Mouse (Mus musculus): ENCODE results near the gene Trip6. TPM values are rescaled to one million over a fixed set of nuclear protein-coding genes. Genes with fewer than 3 reads are reported as not detected.

The Trip6 gene
- polyA plus RNA-seq, 1 experiment: 46.2 TPM

GRCm38 (mm10) chr5:137301253-137301652 is 13.0 kb downstream of the Trip6 start:
- Histone ChIP-seq H3ac (ENCODE audit: control insufficient read depth, insufficient read length) (no peak overlapping the region), H3K79me2 (ENCODE audit: control insufficient read depth, insufficient read depth) (peaks cover 35% of the 10 kb centered on the region), H3K4me2 (ENCODE audit: low read depth) (no peak overlapping the region), H3K4me3 (no peak overlapping the region), H3K27me3 (ENCODE audit: control insufficient read depth, insufficient read depth, insufficient read length) (no peaks in the 10 kb centered on the region), H3K36me3 (ENCODE audit: control insufficient read depth, insufficient read depth) (peaks cover 44% of the 10 kb centered on the region)
- TF ChIP-seq POLR2AphosphoS2 (IDR thresholded peaks at IDR 0.05; ENCODE audit: insufficient read length, low read depth) (no peak), TCF12 (IDR thresholded peaks at IDR 0.05; ENCODE audit: insufficient read depth, poor library complexity, severe bottlenecking) (no peak), USF1 (IDR thresholded peaks at IDR 0.05; ENCODE audit: low read depth) (no peak), POLR2A (IDR thresholded peaks at IDR 0.05; ENCODE audit: insufficient read length, low read depth) (no peak), REST (IDR thresholded peaks at IDR 0.05; ENCODE audit: insufficient read depth, insufficient read length) (no peak), SRF (IDR thresholded peaks at IDR 0.05; ENCODE audit: control insufficient read depth, insufficient read length, low read depth) (no peak), CEBPB (IDR thresholded peaks at IDR 0.05; ENCODE audit: insufficient read depth, poor library complexity, severe bottlenecking) (no peak), MYOG (IDR thresholded peaks at IDR 0.05; ENCODE audit: control insufficient read depth in 1 of 3, insufficient read depth in 1 of 3, insufficient read length in 2 of 3, low read depth in 2 of 3) (no peak), TCF3 (IDR thresholded peaks at IDR 0.05; ENCODE audit: insufficient read length, low read depth) (no peak), MAX (IDR thresholded peaks at IDR 0.05; ENCODE audit: low read depth) (no peak), MYOD1 (IDR thresholded peaks at IDR 0.05; ENCODE audit: control insufficient read depth in 1 of 3, insufficient read length in 2 of 3, low read depth in 2 of 3) (no peak), E2F4 (IDR thresholded peaks at IDR 0.05; ENCODE audit: insufficient read depth) (no peak)

- no peak for TF ChIP-seq POLR2A (IDR thresholded peaks at IDR 0.05; ENCODE audit: insufficient read length, low read depth)
- TF ChIP-seq TCF3 (IDR thresholded peaks at IDR 0.05; ENCODE audit: insufficient read length, low read depth): no peak
- TF ChIP-seq CEBPB (IDR thresholded peaks at IDR 0.05; ENCODE audit: insufficient read depth, poor library complexity, severe bottlenecking): no peak
- no peak for TF ChIP-seq MYOG (IDR thresholded peaks at IDR 0.05; ENCODE audit: control insufficient read depth in 1 of 3, insufficient read depth in 1 of 3, insufficient read length in 2 of 3, low read depth in 2 of 3)
- TF ChIP-seq POLR2AphosphoS2 (IDR thresholded peaks at IDR 0.05; ENCODE audit: insufficient read length, low read depth): no peak
- no peak for TF ChIP-seq MYOD1 (IDR thresholded peaks at IDR 0.05; ENCODE audit: control insufficient read depth in 1 of 3, insufficient read length in 2 of 3, low read depth in 2 of 3)
- TF ChIP-seq SRF (IDR thresholded peaks at IDR 0.05; ENCODE audit: control insufficient read depth, insufficient read length, low read depth): no peak
- TF ChIP-seq REST (IDR thresholded peaks at IDR 0.05; ENCODE audit: insufficient read depth, insufficient read length): no peak
- no peak for TF ChIP-seq E2F4 (IDR thresholded peaks at IDR 0.05; ENCODE audit: insufficient read depth)
- no peak for TF ChIP-seq USF1 (IDR thresholded peaks at IDR 0.05; ENCODE audit: low read depth)
- TF ChIP-seq MAX (IDR thresholded peaks at IDR 0.05; ENCODE audit: low read depth): no peak
- TF ChIP-seq TCF12 (IDR thresholded peaks at IDR 0.05; ENCODE audit: insufficient read depth, poor library complexity, severe bottlenecking): no peak
- Histone ChIP-seq H3K36me3 (ENCODE audit: control insufficient read depth, insufficient read depth) (peaks cover 48% of the 10 kb centered on the region), H3K4me2 (ENCODE audit: low read depth) (no peak overlapping the region), H3K27me3 (ENCODE audit: control insufficient read depth, insufficient read depth, insufficient read length) (no peaks in the 10 kb centered on the region), H3K79me2 (ENCODE audit: control insufficient read depth, insufficient read depth) (peaks cover 20% of the 10 kb centered on the region), H3ac (ENCODE audit: control insufficient read depth, insufficient read length) (no peak overlapping the region), H3K4me3 (no peak overlapping the region)
Observed at GRCm38 (mm10) chr5:137299240-137299639, 15.0 kb downstream of the Trip6 start.

- TF ChIP-seq POLR2AphosphoS2 (IDR thresholded peaks at IDR 0.05; ENCODE audit: insufficient read length, low read depth) (no peak), MYOD1 (IDR thresholded peaks at IDR 0.05; ENCODE audit: control insufficient read depth in 1 of 3, insufficient read length in 2 of 3, low read depth in 2 of 3) (no peak), MAX (IDR thresholded peaks at IDR 0.05; ENCODE audit: low read depth) (no peak), E2F4 (IDR thresholded peaks at IDR 0.05; ENCODE audit: insufficient read depth) (no peak), TCF12 (IDR thresholded peaks at IDR 0.05; ENCODE audit: insufficient read depth, poor library complexity, severe bottlenecking) (no peak), REST (IDR thresholded peaks at IDR 0.05; ENCODE audit: insufficient read depth, insufficient read length) (no peak)
- H3K4me3 ChIP-seq: no peak overlapping the region
- no peaks in the 10 kb centered on the region for H3K27me3 ChIP-seq (ENCODE audit: control insufficient read depth, insufficient read depth, insufficient read length)
- no peaks in the 10 kb centered on the region for H3K79me2 ChIP-seq (ENCODE audit: control insufficient read depth, insufficient read depth)
- H3ac ChIP-seq (ENCODE audit: control insufficient read depth, insufficient read length): no peak overlapping the region
- no peak overlapping the region for H3K4me2 ChIP-seq (ENCODE audit: low read depth)
- peaks cover 39% of the 10 kb centered on the region for H3K36me3 ChIP-seq (ENCODE audit: control insufficient read depth, insufficient read depth)
Observed at GRCm38 (mm10) chr5:137297126-137297525, 17.1 kb downstream of the Trip6 start.

- Histone ChIP-seq H3K36me3 (ENCODE audit: control insufficient read depth, insufficient read depth) (peaks cover 38% of the 10 kb centered on the region), H3ac (ENCODE audit: control insufficient read depth, insufficient read length) (no peak overlapping the region), H3K27me3 (ENCODE audit: control insufficient read depth, insufficient read depth, insufficient read length) (peaks cover 5% of the 10 kb centered on the region), H3K4me2 (ENCODE audit: low read depth) (no peak overlapping the region), H3K4me3 (no peak overlapping the region), H3K79me2 (ENCODE audit: control insufficient read depth, insufficient read depth) (no peaks in the 10 kb centered on the region)
- TF ChIP-seq E2F4 (IDR thresholded peaks at IDR 0.05; ENCODE audit: insufficient read depth) (no peak), CEBPB (IDR thresholded peaks at IDR 0.05; ENCODE audit: insufficient read depth, poor library complexity, severe bottlenecking) (no peak), TCF3 (IDR thresholded peaks at IDR 0.05; ENCODE audit: insufficient read length, low read depth) (no peak), REST (IDR thresholded peaks at IDR 0.05; ENCODE audit: insufficient read depth, insufficient read length) (no peak), POLR2AphosphoS2 (IDR thresholded peaks at IDR 0.05; ENCODE audit: insufficient read length, low read depth) (no peak), MYOG (IDR thresholded peaks at IDR 0.05; ENCODE audit: control insufficient read depth in 1 of 3, insufficient read depth in 1 of 3, insufficient read length in 2 of 3, low read depth in 2 of 3) (no peak), USF1 (IDR thresholded peaks at IDR 0.05; ENCODE audit: low read depth) (no peak), MAX (IDR thresholded peaks at IDR 0.05; ENCODE audit: low read depth) (no peak), TCF12 (IDR thresholded peaks at IDR 0.05; ENCODE audit: insufficient read depth, poor library complexity, severe bottlenecking) (no peak), SRF (IDR thresholded peaks at IDR 0.05; ENCODE audit: control insufficient read depth, insufficient read length, low read depth) (no peak), POLR2A (IDR thresholded peaks at IDR 0.05; ENCODE audit: insufficient read length, low read depth) (no peak), MYOD1 (IDR thresholded peaks at IDR 0.05; ENCODE audit: control insufficient read depth in 1 of 3, insufficient read length in 2 of 3, low read depth in 2 of 3) (no peak)
Observed at GRCm38 (mm10) chr5:137295712-137296111, 18.5 kb downstream of the Trip6 start.
